Mouse (Mus musculus) adrenal gland, postnatal 0 days (tissue): Measurements from ENCODE around the gene Vangl1. TPM values are rescaled to one million over a fixed set of nuclear protein-coding genes. Genes with fewer than 3 reads are reported as not detected.

Experiments
- polyA plus RNA-seq: library from polyadenylated mRNA; unstranded; fragments of >200 nt; fragmentation: Nextera tagmentation; extraction: Ambion mirVana; gene quantifications from 2 replicates; pipeline ENCODE4 v1.2.1, GENCODE M21; 2015

The Vangl1 gene
- 7.6 and 13.2 TPM in 2 replicates for polyA plus RNA-seq

GRCm38 (mm10) chr3:102203781-102204721, at the start of gene Vangl1:
Gene Vangl1, minus strand, starts transcription at chr3:102204693.

Other genes starting within 250 kb of the Vangl1 start
- gene Nhlh2, start 194.6 kb downstream of the Vangl1 start, polyA plus RNA-seq = 0.11 TPM in 1 of 2 replicates, not detected in the other
- gene Casq2, start 118.3 kb downstream of the Vangl1 start, polyA plus RNA-seq = 5.8 and 6.1 TPM in 2 replicates